Mouse (Mus musculus) neural tube, embryonic 14.5 days (tissue): ENCODE results near the gene Tmprss11c. TPM values are rescaled to one million over a fixed set of nuclear protein-coding genes. Genes with fewer than 3 reads are reported as not detected.
"Not testable (repeated sequence)": the region's sequence is repeated elsewhere in the genome, so short reads cannot be mapped to it uniquely, and the experiment has no call there.

Experiments used
- ATAC-seq: fragments of 200-750 bp; cut with Nextera tagmentation; 2 replicates; pipeline ENCODE4 v1.8.0; 2017; ENCODE audit warnings: low read depth, mild to moderate bottlenecking, moderate TSS enrichment, moderate library complexity
- H3K27ac ChIP-seq: fragments of 300-500 bp; sonication (generic); 2 replicates; pipeline ENCODE4 v1.5.1; 2014; ENCODE audit warnings: low read depth, mild to moderate bottlenecking, control low read depth, low read length, moderate library complexity, mixed read lengths
- H3K27me3 ChIP-seq: fragments of 300-500 bp; sonication (generic); 2 replicates; pipeline ENCODE4 v1.6.1; 2014; ENCODE audit warnings: low read length; ENCODE audit not compliant: control insufficient read depth, insufficient read depth
- H3K36me3 ChIP-seq: fragments of 300-500 bp; sonication (generic); 2 replicates; pipeline ENCODE4 v1.6.1; 2014; ENCODE audit warnings: low read length, mixed read lengths; ENCODE audit not compliant: control insufficient read depth, insufficient read depth
- H3K4me1 ChIP-seq: fragments of 300-500 bp; sonication (generic); 2 replicates; pipeline ENCODE4 v1.6.1; 2014; ENCODE audit warnings: low read length; ENCODE audit not compliant: control insufficient read depth, insufficient read depth
- H3K4me2 ChIP-seq: fragments of 300-500 bp; sonication (generic); 2 replicates; pipeline ENCODE4 v1.6.1; 2014; ENCODE audit warnings: mild to moderate bottlenecking, low read depth, low read length, control low read depth
- H3K4me3 ChIP-seq: fragments of 300-500 bp; sonication (generic); 2 replicates; pipeline ENCODE4 v1.5.1; 2014; ENCODE audit warnings: low read depth, low read length, control low read depth, mixed read lengths
- H3K9ac ChIP-seq: fragments of 300-500 bp; sonication (generic); replicated peaks from 2 replicates; pipeline ENCODE4 v1.6.1; 2014; ENCODE audit warnings: low read depth, mild to moderate bottlenecking, control low read depth, low read length, mixed read lengths
- H3K9me3 ChIP-seq: fragments of 300-500 bp; sonication (generic); 2 replicates; pipeline ENCODE4 v1.6.1; 2016; ENCODE audit warnings: low read length; ENCODE audit not compliant: control insufficient read depth
- WGBS: fragments of 180-500 bp; shearing (Covaris S2); extraction: QIAGEN DNeasy Blood & Tissue Kit; methylation state at CpG from one replicate; pipeline ENCODE4 v1.1.7; 2014; 5-methylcytosine and 5-hydroxymethylcytosine counted together
- polyA plus RNA-seq: library from polyadenylated mRNA; unstranded; fragments of >200 nt; fragmentation: Nextera tagmentation; extraction: Ambion mirVana; gene quantifications from 2 replicates; pipeline ENCODE4 v1.2.1, GENCODE M21; 2014

Gene Tmprss11c
- polyA plus RNA-seq, result not detected in 2 replicates

- Histone ChIP-seq H3K4me2 (no peak within 1 kb of the TSS), H3K36me3 (no peaks in the 10 kb centered on the region), H3K27me3 (no peaks in the 10 kb centered on the region), H3K9ac (no peak within 1 kb of the TSS), H3K4me1 (no peaks in the 10 kb centered on the region), H3K27ac (no peak within 1 kb of the TSS), H3K9me3 (no peaks in the 10 kb centered on the region), H3K4me3 (no peak within 1 kb of the TSS)
- no peak for ATAC-seq
- 87% methylated on average over 4 of the region's 4 CpGs for WGBS
Observed at GRCm38 (mm10) chr5:86289208-86289607, at the start of gene Tmprss11c. Tmprss11c (minus strand) TSS chr5:86289308.

- Histone ChIP-seq H3K4me2 (peak overlapping the region; percentile 32; the same call in 1 of the 2 replicates), H3K4me3 (peak overlapping the region; percentile 19)
- not testable (repeated sequence) for H3K9me3 ChIP-seq, H3K4me1 ChIP-seq, H3K9ac ChIP-seq, H3K36me3 ChIP-seq, H3K27ac ChIP-seq, H3K27me3 ChIP-seq
- WGBS, result 49% methylated on average over 26 of the region's 30 CpGs
- peak; percentile 90 for ATAC-seq
Observed at GRCm38 (mm10) chr5:86318018-86318956, 29.2 kb upstream of the Tmprss11c start.

- ATAC-seq, result no peak
- no peaks in the 10 kb centered on the region for H3K36me3 ChIP-seq
- H3K4me2 ChIP-seq, result no peak overlapping the region
- WGBS, result 90% methylated on average over 5 of the region's 5 CpGs
- H3K27me3 ChIP-seq, result no peaks in the 10 kb centered on the region
- no peak overlapping the region for H3K4me3 ChIP-seq
- H3K27ac ChIP-seq, result no peak overlapping the region
- H3K9me3 ChIP-seq, result no peaks in the 10 kb centered on the region
- H3K9ac ChIP-seq, result no peak overlapping the region
- H3K4me1 ChIP-seq, result no peaks in the 10 kb centered on the region
Observed at GRCm38 (mm10) chr5:86306116-86306515, 17.0 kb upstream of the Tmprss11c start.

GRCm38 (mm10) chr5:86303877-86304276, 14.8 kb upstream of the Tmprss11c start:
- Histone ChIP-seq H3K9ac (no peak overlapping the region), H3K4me3 (no peak overlapping the region), H3K4me1 (no peaks in the 10 kb centered on the region), H3K36me3 (no peaks in the 10 kb centered on the region), H3K9me3 (no peaks in the 10 kb centered on the region), H3K27me3 (no peaks in the 10 kb centered on the region), H3K4me2 (no peak overlapping the region), H3K27ac (no peak overlapping the region)
- ATAC-seq, result no peak
- WGBS, result 88% methylated on average over 8 of the region's 8 CpGs

- WGBS, result 93% methylated on average over 11 of the region's 11 CpGs
- H3K4me1 ChIP-seq, result no peaks in the 10 kb centered on the region
- no peak overlapping the region for H3K4me3 ChIP-seq
- H3K4me2 ChIP-seq, result no peak overlapping the region
- H3K36me3 ChIP-seq, result no peaks in the 10 kb centered on the region
- H3K9me3 ChIP-seq, result no peaks in the 10 kb centered on the region
- H3K27ac ChIP-seq, result no peak overlapping the region
- no peak overlapping the region for H3K9ac ChIP-seq
- H3K27me3 ChIP-seq, result no peaks in the 10 kb centered on the region
- ATAC-seq, result no peak
Observed at GRCm38 (mm10) chr5:86246559-86246958, 42.5 kb downstream of the Tmprss11c start.

GRCm38 (mm10) chr5:86244880-86245279, 44.2 kb downstream of the Tmprss11c start:
- no peak overlapping the region for H3K4me2 ChIP-seq
- no peaks in the 10 kb centered on the region for H3K9me3 ChIP-seq
- H3K4me3 ChIP-seq, result no peak overlapping the region
- no peaks in the 10 kb centered on the region for H3K36me3 ChIP-seq
- H3K9ac ChIP-seq, result no peak overlapping the region
- no peak overlapping the region for H3K27ac ChIP-seq
- ATAC-seq, result no peak
- WGBS, result 65% methylated on average over 1 of the region's 1 CpGs
- H3K27me3 ChIP-seq, result no peaks in the 10 kb centered on the region
- H3K4me1 ChIP-seq, result no peaks in the 10 kb centered on the region

- Histone ChIP-seq H3K27me3 (no peaks in the 10 kb centered on the region), H3K4me1 (no peaks in the 10 kb centered on the region), H3K4me2 (no peak overlapping the region), H3K4me3 (no peak overlapping the region), H3K9me3 (no peaks in the 10 kb centered on the region), H3K9ac (no peak overlapping the region), H3K27ac (no peak overlapping the region), H3K36me3 (no peaks in the 10 kb centered on the region)
- ATAC-seq, result no peak
- 86% methylated on average over 3 of the region's 3 CpGs for WGBS
Observed at GRCm38 (mm10) chr5:86244275-86244674, 44.8 kb downstream of the Tmprss11c start.

GRCm38 (mm10) chr5:86227156-86227853, 61.8 kb downstream of the Tmprss11c start:
- no peak overlapping the region for H3K4me2 ChIP-seq
- H3K27me3 ChIP-seq, result no peaks in the 10 kb centered on the region
- H3K9me3 ChIP-seq, result no peaks in the 10 kb centered on the region
- no peaks in the 10 kb centered on the region for H3K4me1 ChIP-seq
- H3K4me3 ChIP-seq, result no peak overlapping the region
- no peak for ATAC-seq
- no peaks in the 10 kb centered on the region for H3K36me3 ChIP-seq
- 59% methylated on average over 5 of the region's 5 CpGs for WGBS
- H3K27ac ChIP-seq, result no peak overlapping the region
- no peak overlapping the region for H3K9ac ChIP-seq

- H3K9ac ChIP-seq, result no peak within 1 kb of the TSS
- no peaks in the 10 kb centered on the region for H3K27me3 ChIP-seq
- no peak for ATAC-seq
- H3K4me3 ChIP-seq, result no peak within 1 kb of the TSS
- no peaks in the 10 kb centered on the region for H3K4me1 ChIP-seq
- H3K9me3 ChIP-seq, result no peaks in the 10 kb centered on the region
- H3K27ac ChIP-seq, result no peak within 1 kb of the TSS
- H3K36me3 ChIP-seq, result no peaks in the 10 kb centered on the region
- 90% methylated on average over 10 of the region's 10 CpGs for WGBS
- H3K4me2 ChIP-seq, result no peak within 1 kb of the TSS
Observed at GRCm38 (mm10) chr5:86197801-86198200, 91.3 kb downstream of the Tmprss11c start, which contains the start of gene Gnrhr. Gnrhr (minus strand) TSS chr5:86197901.
